ENCODE assay signal across 8 mouse cellular contexts in the genomic region with DNA sequence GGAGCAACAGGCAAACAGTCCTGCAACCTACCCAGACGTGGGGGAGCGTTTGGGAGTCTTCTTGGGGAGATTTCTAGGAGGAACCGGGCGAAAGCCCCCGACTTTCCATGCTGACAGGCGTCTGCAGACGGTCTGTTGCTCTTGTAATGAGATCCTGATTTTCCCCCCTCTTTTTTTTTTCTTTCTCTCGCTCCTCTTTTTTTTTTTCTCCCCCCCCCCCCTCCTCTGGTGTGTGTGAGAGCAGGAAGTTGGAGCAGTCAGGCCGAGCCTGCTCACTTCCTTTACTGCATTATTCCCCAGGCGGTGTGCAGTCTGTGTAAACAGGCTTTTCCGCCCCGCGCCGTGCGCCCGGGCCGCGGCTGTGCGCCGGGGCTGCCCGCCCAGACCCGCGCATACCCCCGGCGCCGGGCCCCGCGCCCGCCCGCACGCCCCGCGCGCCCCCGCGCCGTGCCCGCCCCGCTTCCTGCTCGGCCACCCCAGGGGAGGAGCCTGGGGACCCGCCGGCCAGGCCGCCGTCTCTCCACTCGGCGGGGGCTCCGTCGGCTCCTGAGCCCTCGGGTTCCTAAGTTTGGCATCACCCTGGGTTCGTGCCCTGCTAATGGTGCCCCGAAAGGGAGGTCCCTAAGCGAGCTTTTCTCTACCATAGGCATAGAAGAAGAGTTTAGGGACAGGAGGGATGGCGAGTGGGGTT. TPM values are rescaled to one million over a fixed set of nuclear protein-coding genes. Genes with fewer than 3 reads are reported as not detected.
DNase-seq lines count a peak whose midpoint lies in the region; ATAC-seq and TF ChIP-seq lines count a peak whose summit lies in the region.

Elk3 (minus strand) TSS at position 415 of the 691 bp plus-strand sequence.

- no peak for TF ChIP-seq CTCF in small intestine, adult 2 months (IDR thresholded peaks at IDR 0.05; ENCODE audit: extremely low read depth, insufficient read length, insufficient replicate concordance, low read depth, low read length)

- H3K4me2 ChIP-seq in embryonic facial prominence, embryonic 14.5 days (ENCODE audit: low read depth, low read length) = peak within 1 kb of the TSS; percentile 92
- peak within 1 kb of the TSS; percentile 92 for H3K4me2 ChIP-seq in heart, embryonic 16.5 days (ENCODE audit: low read depth, low read length)

- DNase-seq in 416B (ENCODE audit: low read depth) = peak; percentile 90
- DNase-seq in NIH3T3 (ENCODE audit: low read depth) = peak; percentile 80
- DNase-seq in embryonic facial prominence, embryonic 14.5 days (ENCODE audit: low spot score) = peak; percentile 86
- peak; percentile 80 for DNase-seq in kidney, postnatal 14 days
- no peak for DNase-seq in layer of hippocampus, adult 18-20 months (ENCODE audit: low spot score in 2 of 2)

- no peaks in the 10 kb centered on the region; the same call in 1 of the 2 replicates for H3K27me3 ChIP-seq in embryonic facial prominence, embryonic 14.5 days (replicated peaks; ENCODE audit: control insufficient read depth, insufficient read depth, low read length)
- H3K27me3 ChIP-seq in heart, embryonic 16.5 days (ENCODE audit: control insufficient read depth, insufficient read depth, low read length) = no peaks in the 10 kb centered on the region
- peaks cover 21% of the 10 kb centered on the region for H3K27me3 ChIP-seq in small intestine, adult 2 months (ENCODE audit: control insufficient read depth, insufficient read depth, low read length)

- H3K27ac ChIP-seq in embryonic facial prominence, embryonic 14.5 days (replicated peaks; ENCODE audit: low read depth, low read length) = peak within 1 kb of the TSS; percentile 96
- peak within 1 kb of the TSS; percentile 92 for H3K27ac ChIP-seq in heart, embryonic 16.5 days (ENCODE audit: low read length)
- peak within 1 kb of the TSS; percentile 67 for H3K27ac ChIP-seq in small intestine, adult 2 months (ENCODE audit: insufficient read depth, low read depth, low read length)

- peak within 1 kb of the TSS; percentile 95 for H3K9ac ChIP-seq in embryonic facial prominence, embryonic 14.5 days (ENCODE audit: low read depth, low read length)
- peak within 1 kb of the TSS; percentile 86 for H3K9ac ChIP-seq in heart, embryonic 16.5 days (ENCODE audit: low read length)

- no peak for TF ChIP-seq POLR2A in small intestine, adult 2 months (IDR thresholded peaks at IDR 0.05; ENCODE audit: low read depth, low read length)

- 1% methylated on average over 32 of the region's 53 CpGs for WGBS in embryonic facial prominence, embryonic 14.5 days
- under 1% methylated on average over 49 of the region's 53 CpGs for WGBS in heart, embryonic 16.5 days
- under 1% methylated on average over 45 of the region's 53 CpGs for WGBS in small intestine, adult 2 months

- no peaks in the 10 kb centered on the region for H3K36me3 ChIP-seq in embryonic facial prominence, embryonic 14.5 days (ENCODE audit: control insufficient read depth, insufficient read depth, low read length)
- H3K36me3 ChIP-seq in heart, embryonic 16.5 days (ENCODE audit: control insufficient read depth, insufficient read depth) = no peaks in the 10 kb centered on the region
- H3K36me3 ChIP-seq in small intestine, adult 2 months (ENCODE audit: control insufficient read depth, insufficient read depth, low read length) = no peaks in the 10 kb centered on the region

- peak; percentile 82 for ATAC-seq in embryonic facial prominence, embryonic 14.5 days (ENCODE audit: low read depth)
- ATAC-seq in heart, embryonic 16.5 days (replicated peaks; ENCODE audit: extremely low read depth, insufficient read depth, low FRiP score) = peak; percentile 85
- ATAC-seq in megakaryocyte, adult 5-6 weeks (ENCODE audit: poor library complexity, severe bottlenecking) = peak; percentile 73

- H3K4me1 ChIP-seq in embryonic facial prominence, embryonic 14.5 days (ENCODE audit: control insufficient read depth, insufficient read depth, low read length) = peaks cover 10% of the 10 kb centered on the region
- H3K4me1 ChIP-seq in heart, embryonic 16.5 days (ENCODE audit: control insufficient read depth, insufficient read depth, low read length) = peaks cover 3% of the 10 kb centered on the region; the same call in 1 of the 2 replicates
- peaks cover 2% of the 10 kb centered on the region; the same call in 1 of the 2 replicates for H3K4me1 ChIP-seq in small intestine, adult 2 months (ENCODE audit: control insufficient read depth, insufficient read depth, insufficient read length, low read length)

- H3K9me3 ChIP-seq in embryonic facial prominence, embryonic 14.5 days (ENCODE audit: control insufficient read depth, low read length) = peaks cover 8% of the 10 kb centered on the region; the same call in 1 of the 2 replicates
- H3K9me3 ChIP-seq in heart, embryonic 16.5 days (replicated peaks; ENCODE audit: control insufficient read depth, low read length) = peaks cover 3% of the 10 kb centered on the region; the same call in 1 of the 2 replicates

- peak within 1 kb of the TSS; percentile 85 for H3K4me3 ChIP-seq in embryonic facial prominence, embryonic 14.5 days (ENCODE audit: low read depth, low read length)
- peak within 1 kb of the TSS; percentile 69 for H3K4me3 ChIP-seq in heart, embryonic 16.5 days (ENCODE audit: low read length)
- peak within 1 kb of the TSS; percentile 94 for H3K4me3 ChIP-seq in small intestine, adult 2 months (ENCODE audit: low read depth, low read length)

RNA-seq across cellular contexts. Expression of gene Elk3, which starts in this region (rescaled TPM):
- polyA plus RNA-seq in embryonic facial prominence, embryonic 14.5 days (2014; fragmentation: Nextera tagmentation; extraction: Ambion mirVana) = 34.4 and 39.4 TPM in 2 replicates
- polyA plus RNA-seq in heart, embryonic 16.5 days (2015; fragmentation: Nextera tagmentation; extraction: Ambion mirVana) = 29.3 and 34.2 TPM in 2 replicates
- 27.1 and 29.4 TPM in 2 replicates for total RNA-seq in megakaryocyte, adult 5-6 weeks (2015)
- 19.8 and 22.6 TPM in 2 replicates for total RNA-seq in megakaryocyte, adult 5-6 weeks (2017)
- polyA plus RNA-seq in small intestine, adult 2 months (2012; rRNA removed) = 9.8 and 10.8 TPM in 2 replicates
- total RNA-seq in layer of hippocampus, adult 18-20 months (2021) = 1 to 10 TPM; 6.6 to 8.4 TPM

Comparison
In these comparisons a context has a peak if more than half of its experiments do, and no peak if none do; other contexts are left out.
1. DNase-seq: peak in 416B (single experiment), NIH3T3 (single experiment), embryonic facial prominence, embryonic 14.5 days (single experiment) and kidney, postnatal 14 days (single experiment); none in layer of hippocampus, adult 18-20 months (0 of 2).
2. Peak in every context shown above with its lines, with median percentiles within 50 percentile points of each other: ATAC-seq, H3K27ac ChIP-seq and H3K4me3 ChIP-seq.